Mouse (Mus musculus) hindbrain, postnatal 0 days (tissue): ENCODE results near the gene Rab36. TPM values are rescaled to one million over a fixed set of nuclear protein-coding genes. Genes with fewer than 3 reads are reported as not detected.

ENCODE experiments used
- ATAC-seq: fragments of 200-750 bp; cut with Nextera tagmentation; 2 replicates; pipeline ENCODE4 v1.8.0; 2017; ENCODE audit warnings: mild to moderate bottlenecking, moderate TSS enrichment, moderate library complexity
- DNase-seq: peaks from one replicate; pipeline ENCODE4 v3.0.0-alpha.2; 2015; ENCODE audit warnings: low spot score
- H3K27ac ChIP-seq: fragments of 300-500 bp; sonication (generic); 2 replicates; pipeline ENCODE4 v1.5.1; 2014; ENCODE audit warnings: mild to moderate bottlenecking
- H3K27me3 ChIP-seq: fragments of 300-500 bp; sonication (generic); 2 replicates; pipeline ENCODE4 v1.6.1; 2014; ENCODE audit warnings: low read length, mixed read lengths; ENCODE audit not compliant: insufficient read depth
- H3K36me3 ChIP-seq: fragments of 300-500 bp; sonication (generic); 2 replicates; pipeline ENCODE4 v1.6.1; 2014; ENCODE audit warnings: low read length, mixed read lengths; ENCODE audit not compliant: insufficient read depth
- H3K4me1 ChIP-seq: fragments of 300-500 bp; sonication (generic); 2 replicates; pipeline ENCODE4 v1.6.1; 2014; ENCODE audit warnings: antibody characterized with exemption, low read length, mixed read lengths; ENCODE audit not compliant: insufficient read depth
- H3K4me2 ChIP-seq: fragments of 300-500 bp; sonication (generic); 2 replicates; pipeline ENCODE4 v1.6.1; 2014; ENCODE audit warnings: low read depth, mild to moderate bottlenecking, low read length, moderate library complexity, mixed read lengths
- H3K4me3 ChIP-seq: fragments of 300-500 bp; sonication (generic); 2 replicates; pipeline ENCODE4 v1.5.1; 2014; ENCODE audit warnings: low read length
- H3K9ac ChIP-seq: fragments of 300-500 bp; sonication (generic); replicated peaks from 2 replicates; pipeline ENCODE4 v1.6.1; 2014; ENCODE audit warnings: mild to moderate bottlenecking, low read length, moderate library complexity, mixed read lengths
- H3K9me3 ChIP-seq: fragments of 300-500 bp; sonication (generic); 2 replicates; pipeline ENCODE4 v1.6.1; 2016; ENCODE audit warnings: low read length, mixed read lengths
- CTCF ChIP-seq: IDR thresholded peaks from 2 replicates; pipeline ENCODE4 v1.5.1; 2016; ENCODE audit warnings: antibody characterized with exemption, control low read depth, low read depth
- WGBS: fragments of 180-500 bp; shearing (Covaris S2); extraction: QIAGEN DNeasy Blood & Tissue Kit; methylation state at CpG from one replicate; pipeline ENCODE4 v1.1.7; 2014; 5-methylcytosine and 5-hydroxymethylcytosine counted together
- polyA plus RNA-seq: library from polyadenylated mRNA; unstranded; fragments of >200 nt; fragmentation: Nextera tagmentation; extraction: Ambion mirVana; gene quantifications from 2 replicates; pipeline ENCODE4 v1.2.1, GENCODE M21; 2015
- total RNA-seq: library from RNA; depleted of rRNA; stranded (reverse); fragments of >200 nt; gene quantifications from 2 replicates; pipeline ENCODE4 v1.2.3, GENCODE M21; 2014

Gene Rab36
- total and polyA plus RNA-seq, 2 experiments from 2014 or later: 17.7 to 25.3 TPM

DNA sequence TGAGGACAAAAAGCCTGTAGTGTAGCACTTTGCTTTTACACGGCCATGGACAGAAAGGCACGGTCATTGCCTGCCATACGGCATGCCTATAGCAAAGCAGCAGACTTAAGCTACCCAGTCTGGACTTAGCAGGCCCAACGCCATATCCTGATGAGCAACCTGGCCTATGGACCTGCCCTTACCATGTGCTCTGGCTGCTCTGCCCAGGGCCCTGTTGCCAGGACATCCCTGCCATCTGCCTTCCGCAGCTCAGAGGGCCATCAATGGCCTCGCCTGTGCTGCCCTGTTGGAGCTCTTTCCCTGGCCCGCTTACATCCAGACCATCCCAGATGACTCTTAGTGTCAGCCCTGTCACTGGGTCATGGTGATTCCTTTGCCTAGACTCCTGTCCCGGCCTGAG, 35.5 kb upstream of the Rab36 start:
- H3K27ac ChIP-seq: no peak overlapping the region
- no peaks in the 10 kb centered on the region for H3K9me3 ChIP-seq
- H3K4me2 ChIP-seq: no peak overlapping the region
- H3K9ac ChIP-seq: no peak overlapping the region
- 69% methylated on average over 8 of the region's 8 CpGs for WGBS
- no peak overlapping the region for H3K4me3 ChIP-seq
- DNase-seq (no peak), ATAC-seq (peak; percentile 24; the same call in 1 of the 2 replicates)
- H3K4me1 ChIP-seq: no peaks in the 10 kb centered on the region
- H3K27me3 ChIP-seq: no peaks in the 10 kb centered on the region
- no peak for TF ChIP-seq CTCF
- no peaks in the 10 kb centered on the region; the same call in 1 of the 2 replicates for H3K36me3 ChIP-seq

DNA sequence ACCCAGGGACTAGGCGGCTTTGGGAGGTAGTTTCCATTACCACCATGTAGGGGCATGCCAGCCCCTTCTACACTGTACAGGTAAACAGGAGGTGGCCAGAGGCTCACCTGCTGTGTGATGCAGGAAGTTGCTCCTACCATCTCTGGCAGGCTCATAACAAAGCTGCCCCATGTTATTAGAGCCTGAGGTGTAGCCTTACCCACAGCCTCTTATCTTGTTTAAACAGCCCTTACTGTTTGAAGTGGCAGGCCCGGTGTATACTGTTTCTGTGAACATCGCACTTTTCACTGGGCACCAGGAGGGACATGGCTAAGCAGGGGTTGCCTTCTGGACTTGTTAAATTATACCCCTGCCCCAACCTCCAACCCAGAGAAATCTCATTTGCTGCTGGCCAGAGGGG, 32.8 kb upstream of the Rab36 start:
- no peak for TF ChIP-seq CTCF
- Histone ChIP-seq H3K36me3 (no peaks in the 10 kb centered on the region), H3K4me1 (0 out of 2 replicates have a peak, but pooled peaks cover 12% of the 10 kb centered on the region)

DNA sequence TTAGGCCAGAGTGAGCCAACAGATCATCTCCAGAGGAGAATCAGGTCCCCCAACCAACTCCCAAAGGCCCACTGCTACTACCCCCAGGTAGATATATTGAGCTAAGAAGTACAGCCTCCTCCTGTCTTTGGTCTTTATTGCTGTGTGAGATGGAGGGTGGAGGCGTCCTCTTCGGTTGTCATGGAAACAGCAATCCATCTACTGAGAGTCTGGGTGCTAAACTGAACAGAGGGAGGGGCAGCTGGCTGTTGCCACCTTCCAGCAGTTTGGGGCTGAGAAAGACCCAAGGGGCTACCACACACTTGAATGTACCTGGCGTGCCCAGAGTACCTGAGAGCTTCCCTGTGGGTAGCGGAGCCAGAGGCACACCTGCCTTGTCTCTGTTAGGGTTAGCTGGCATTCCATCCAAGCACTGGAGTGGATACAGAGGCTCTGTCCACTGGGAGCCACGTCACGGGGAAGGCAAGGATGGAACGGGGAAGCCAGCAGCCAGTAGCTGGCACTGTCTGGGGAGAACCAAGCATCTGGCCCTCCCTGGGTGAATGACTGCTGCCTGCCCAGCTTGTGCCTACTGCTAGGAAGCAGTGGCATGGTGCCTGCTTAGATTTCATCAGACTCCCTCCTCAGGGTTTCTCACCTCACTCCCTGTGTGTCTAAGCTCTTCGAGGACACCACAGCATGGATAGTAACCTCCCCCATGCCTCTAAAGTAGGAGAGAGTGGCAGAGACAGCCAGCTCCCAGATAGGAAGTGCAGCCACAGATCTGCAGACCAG, 29.8 kb upstream of the Rab36 start:
- 0 out of 2 replicates have a peak, but pooled peaks cover 12% of the 10 kb centered on the region for H3K4me1 ChIP-seq
- 41% methylated on average over 8 of the region's 8 CpGs for WGBS
- H3K27ac ChIP-seq: no peak overlapping the region
- H3K9me3 ChIP-seq: no peaks in the 10 kb centered on the region
- peak; percentile 33 for ATAC-seq
- H3K36me3 ChIP-seq: no peaks in the 10 kb centered on the region
- no peaks in the 10 kb centered on the region for H3K27me3 ChIP-seq
- H3K4me3 ChIP-seq: no peak overlapping the region
- no peak overlapping the region for H3K9ac ChIP-seq
- TF ChIP-seq CTCF: no peak
- H3K4me2 ChIP-seq: no peak overlapping the region
- DNase-seq: peak; percentile 20

More for the DNA sequence above, 32.8 kb upstream of the Rab36 start:
- ATAC-seq: no peak
- H3K4me3 ChIP-seq: no peak overlapping the region
- 95% methylated on average over 3 of the region's 3 CpGs for WGBS
- no peaks in the 10 kb centered on the region for H3K9me3 ChIP-seq
- DNase-seq: no peak
- H3K4me2 ChIP-seq: no peak overlapping the region
- H3K9ac ChIP-seq: no peak overlapping the region
- H3K27ac ChIP-seq: no peak overlapping the region
- H3K27me3 ChIP-seq: no peaks in the 10 kb centered on the region

DNA sequence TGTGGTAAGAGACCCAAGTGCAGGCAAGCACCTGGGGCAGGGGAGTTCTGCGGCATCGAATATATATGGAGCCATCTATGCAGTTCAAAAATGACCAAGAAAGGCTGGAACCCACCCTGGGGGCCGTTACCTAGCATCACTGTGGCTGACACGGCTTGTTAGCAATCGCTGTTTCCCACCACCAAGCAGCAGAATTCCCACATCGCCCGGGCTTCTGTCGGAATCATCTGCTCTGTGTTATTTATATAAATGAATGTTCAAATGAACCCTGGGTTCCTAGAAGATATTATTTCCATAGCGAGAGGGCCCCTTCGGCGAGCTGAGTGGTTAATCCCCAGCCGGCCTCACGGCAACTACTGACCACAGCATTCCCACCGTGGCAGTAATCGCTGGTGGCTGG, 26.2 kb upstream of the Rab36 start:
- 60% methylated on average over 15 of the region's 15 CpGs for WGBS
- TF ChIP-seq CTCF: no peak
- H3K4me1 ChIP-seq: 0 out of 2 replicates have a peak, but pooled peaks cover 12% of the 10 kb centered on the region
- no peak overlapping the region for H3K27ac ChIP-seq
- ATAC-seq (no peak), DNase-seq (no peak)
- H3K9ac ChIP-seq: no peak overlapping the region
- H3K4me3 ChIP-seq: no peak overlapping the region
- no peaks in the 10 kb centered on the region for H3K27me3 ChIP-seq
- peaks cover 8% of the 10 kb centered on the region; the same call in 1 of the 2 replicates for H3K36me3 ChIP-seq
- no peak overlapping the region for H3K4me2 ChIP-seq
- no peaks in the 10 kb centered on the region for H3K9me3 ChIP-seq

DNA sequence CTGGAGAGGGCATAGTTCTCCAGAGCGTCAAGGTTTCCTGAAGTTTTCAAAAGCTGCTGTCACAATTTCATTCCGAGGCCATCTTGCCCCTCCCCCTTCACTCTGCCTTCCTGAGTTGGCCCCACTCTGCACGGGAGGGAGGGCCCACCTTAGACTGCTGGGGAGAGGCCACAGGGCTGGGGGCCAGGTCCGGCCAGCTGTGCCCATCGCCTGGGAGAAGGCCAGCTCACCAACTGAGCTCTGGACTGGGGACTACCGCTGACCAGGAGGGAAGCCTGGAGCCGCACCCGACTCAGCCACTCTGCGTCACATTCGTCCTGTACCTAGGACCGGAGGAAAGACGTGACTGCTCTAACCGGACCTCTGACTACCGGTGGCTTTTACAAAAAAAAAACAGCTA, 21.4 kb upstream of the Rab36 start:
- DNase-seq (no peak), ATAC-seq (no peak)
- Histone ChIP-seq H3K27ac (no peak overlapping the region), H3K4me3 (no peak overlapping the region), H3K9ac (no peak overlapping the region), H3K27me3 (no peaks in the 10 kb centered on the region), H3K36me3 (peaks cover 8% of the 10 kb centered on the region; the same call in 1 of the 2 replicates), H3K4me1 (no peaks in the 10 kb centered on the region), H3K9me3 (no peaks in the 10 kb centered on the region), H3K4me2 (no peak overlapping the region)
- 55% methylated on average over 14 of the region's 14 CpGs for WGBS
- TF ChIP-seq CTCF: no peak

DNA sequence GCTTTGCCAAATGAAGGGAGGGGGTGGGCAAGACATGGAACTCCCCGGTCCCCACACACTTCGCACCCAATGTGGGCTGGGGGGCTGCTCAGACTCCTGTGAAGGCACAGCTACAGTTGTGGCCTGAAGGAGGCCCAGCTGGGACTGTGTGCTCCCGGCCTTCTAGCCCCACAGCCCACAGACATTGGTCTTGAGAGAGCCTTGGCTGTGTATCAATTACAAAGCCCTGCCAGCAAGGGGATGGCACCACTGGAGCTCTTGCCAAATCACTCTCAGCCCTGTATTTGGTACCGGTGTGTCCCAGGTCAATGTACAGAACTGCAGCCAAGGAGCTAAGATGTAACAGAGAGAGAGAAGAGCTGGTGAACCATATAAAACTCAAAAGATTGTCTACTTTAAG, 20.4 kb upstream of the Rab36 start:
- peak; percentile 48 for DNase-seq

DNA sequence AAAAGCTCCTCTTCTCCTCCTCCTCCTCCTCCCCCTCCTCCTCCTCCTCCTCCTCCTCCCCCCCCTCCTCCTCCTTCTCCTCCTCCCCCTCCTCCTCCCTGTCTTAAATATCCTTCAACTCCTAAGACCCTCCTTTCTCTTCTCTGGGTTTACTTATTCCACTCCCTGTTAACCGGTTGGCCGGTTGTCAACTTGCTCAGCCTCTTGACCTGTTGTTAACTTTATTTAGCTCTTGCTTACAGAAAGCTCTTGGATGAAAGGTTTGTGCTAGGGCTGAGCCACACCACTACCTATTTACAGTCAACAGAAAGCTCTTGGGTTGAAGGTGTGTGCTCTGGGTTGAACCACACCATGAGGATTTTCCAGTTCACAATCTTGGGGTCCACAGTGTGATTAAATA, 16.6 kb upstream of the Rab36 start:
- no peaks in the 10 kb centered on the region for H3K27me3 ChIP-seq
- no peak overlapping the region for H3K4me3 ChIP-seq
- ATAC-seq (no peak), DNase-seq (no peak)
- TF ChIP-seq CTCF: no peak
- H3K4me2 ChIP-seq: no peak overlapping the region
- no peaks in the 10 kb centered on the region for H3K4me1 ChIP-seq
- 61% methylated on average over 2 of the region's 2 CpGs for WGBS
- no peak overlapping the region for H3K27ac ChIP-seq
- no peak overlapping the region for H3K9ac ChIP-seq
- H3K36me3 ChIP-seq: peaks cover 2% of the 10 kb centered on the region; the same call in 1 of the 2 replicates
- H3K9me3 ChIP-seq: no peaks in the 10 kb centered on the region

More for the DNA sequence above, 20.4 kb upstream of the Rab36 start:
- H3K9ac ChIP-seq: no peak overlapping the region
- no peak overlapping the region for H3K4me3 ChIP-seq
- no peak overlapping the region for H3K27ac ChIP-seq
- peaks cover 8% of the 10 kb centered on the region; the same call in 1 of the 2 replicates for H3K36me3 ChIP-seq
- no peak overlapping the region for H3K4me2 ChIP-seq
- no peak for TF ChIP-seq CTCF
- WGBS: 46% methylated on average over 4 of the region's 4 CpGs
- H3K9me3 ChIP-seq: no peaks in the 10 kb centered on the region
- no peaks in the 10 kb centered on the region for H3K4me1 ChIP-seq
- ATAC-seq: no peak
- no peaks in the 10 kb centered on the region for H3K27me3 ChIP-seq
